Mouse (Mus musculus): Measurements from ENCODE around the gene Cyld. TPM values are rescaled to one million over a fixed set of nuclear protein-coding genes. Genes with fewer than 3 reads are reported as not detected.
A peak's percentile ranks its signal among the peaks of the same experiment; 100 is the strongest.
"Not testable (repeated sequence)": the region's sequence is repeated elsewhere in the genome, so short reads cannot be mapped to it uniquely, and the experiment has no call there.

Cyld gene
- 10 to 100 TPM; 13.4 to 13.7 TPM for total RNA-seq (2021)
- long read RNA-seq, experiment 1, full-length matches to known transcripts, result 1 of 5 reads
- long read RNA-seq, experiment 1, partial matches to known transcripts, result 2 of 5 reads
- long read RNA-seq, experiment 1, other reads (novel, unspliced or antisense), result 2 of 5 reads
- long read RNA-seq, experiment 2, full-length matches to known transcripts, result 3 of 10 reads
- long read RNA-seq, experiment 2, partial matches to known transcripts, result 1 of 10 reads
- long read RNA-seq, experiment 2, other reads (novel, unspliced or antisense), result 6 of 10 reads

DNA sequence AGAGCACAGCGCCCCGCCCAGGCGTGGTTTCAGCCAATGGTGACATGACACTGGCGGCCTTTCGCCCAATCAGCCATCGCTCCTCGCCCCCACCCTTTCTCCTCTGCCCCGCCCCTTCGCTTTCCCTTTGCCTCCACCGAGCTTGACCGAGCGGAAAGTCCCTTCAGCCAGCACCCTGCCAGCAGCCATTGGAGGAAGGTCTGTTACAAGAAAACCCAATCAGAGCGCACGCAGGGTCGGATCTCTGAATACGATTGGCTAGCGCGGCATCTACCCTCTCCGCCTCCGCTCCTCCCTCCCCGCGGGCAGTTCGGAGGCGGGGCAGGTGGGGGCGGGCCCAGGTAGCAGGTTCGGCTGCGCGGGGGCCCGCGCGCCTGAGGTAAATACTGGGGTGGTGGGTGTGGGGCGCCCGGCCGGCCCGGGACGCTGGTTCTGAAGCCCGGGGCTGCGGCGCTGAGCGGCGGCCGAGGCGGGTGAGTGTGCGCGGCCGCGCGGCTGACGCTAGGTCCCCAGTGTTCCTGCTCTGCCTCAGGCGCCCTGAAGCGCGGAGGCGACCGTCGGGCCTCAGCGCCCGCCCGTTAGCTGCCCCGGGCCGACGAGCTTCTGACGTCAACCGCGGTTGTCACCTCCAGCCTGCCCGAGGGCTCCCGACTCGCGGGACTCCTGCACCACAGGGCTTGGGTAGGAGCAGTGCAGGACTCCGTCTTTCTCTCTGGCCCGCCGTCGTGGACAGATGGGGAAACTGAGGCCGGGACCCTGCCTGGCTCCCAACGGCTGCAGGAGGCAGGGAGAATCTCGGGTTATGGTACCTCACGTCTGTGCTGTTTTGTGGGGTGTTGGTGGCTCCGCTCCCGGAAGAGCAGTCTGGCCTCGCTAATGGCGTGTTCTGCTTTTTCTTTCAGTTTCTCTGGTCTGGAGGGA lies at the start of gene Cyld:
Gene Cyld, plus strand, starts transcription at position 308 of the 921 bp plus-strand sequence.
- DNase-seq, result peak; percentile 99

DNA sequence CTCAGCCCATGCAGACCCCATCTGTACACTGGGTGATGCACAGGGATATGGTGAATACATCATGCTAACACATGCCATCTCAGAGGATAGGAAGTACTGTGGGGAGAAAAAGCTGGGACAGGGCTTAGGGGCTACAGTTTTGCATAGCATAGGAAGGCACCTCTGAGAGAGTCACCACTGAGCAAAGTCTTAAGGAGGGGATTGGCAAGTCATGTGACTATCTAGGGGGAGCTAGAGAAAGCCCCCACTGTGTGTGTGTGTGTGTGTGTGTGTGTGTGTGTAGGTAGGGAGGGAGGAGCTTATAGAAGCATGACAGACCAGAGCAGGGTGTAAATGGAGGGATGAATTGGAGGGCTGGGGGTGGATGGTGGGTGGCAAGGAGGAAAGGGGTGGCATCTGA lies 48.5 kb upstream of the Cyld start:
- DNase-seq, result no peak

DNA sequence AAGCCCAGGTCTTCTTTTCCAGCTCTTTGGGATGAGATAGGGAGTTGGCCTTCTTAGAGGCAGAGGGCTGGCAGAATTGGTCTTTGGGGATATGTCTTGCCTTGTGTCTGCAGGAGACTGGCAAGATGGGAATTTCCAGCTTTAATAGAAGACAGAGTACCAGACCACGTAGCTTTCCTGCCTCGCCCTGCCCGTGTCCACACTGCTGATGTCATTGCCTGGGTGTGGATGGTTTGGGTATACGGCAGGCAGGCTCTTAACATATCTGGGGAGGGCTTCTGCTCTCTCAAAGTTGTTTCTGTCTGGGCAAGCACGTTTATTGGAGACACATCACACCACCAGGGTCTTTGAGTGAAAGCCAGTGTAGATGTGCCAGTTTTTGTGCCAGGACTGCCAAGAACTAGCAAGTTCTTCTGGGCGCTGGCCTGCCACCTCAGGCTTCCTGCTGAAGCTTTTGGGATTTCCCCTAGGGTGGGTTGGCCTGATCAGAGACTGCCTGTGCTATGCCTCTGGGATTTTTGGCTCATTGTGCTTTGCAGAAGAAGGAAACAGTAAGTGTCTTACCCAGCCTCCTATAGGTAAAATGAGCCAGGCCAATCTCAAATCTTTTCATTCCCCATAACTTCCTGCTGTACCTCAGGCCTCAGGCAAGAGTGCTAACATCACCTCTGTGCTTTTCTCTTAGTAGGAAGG lies 46.7 kb upstream of the Cyld start:
- DNase-seq, result no peak

DNA sequence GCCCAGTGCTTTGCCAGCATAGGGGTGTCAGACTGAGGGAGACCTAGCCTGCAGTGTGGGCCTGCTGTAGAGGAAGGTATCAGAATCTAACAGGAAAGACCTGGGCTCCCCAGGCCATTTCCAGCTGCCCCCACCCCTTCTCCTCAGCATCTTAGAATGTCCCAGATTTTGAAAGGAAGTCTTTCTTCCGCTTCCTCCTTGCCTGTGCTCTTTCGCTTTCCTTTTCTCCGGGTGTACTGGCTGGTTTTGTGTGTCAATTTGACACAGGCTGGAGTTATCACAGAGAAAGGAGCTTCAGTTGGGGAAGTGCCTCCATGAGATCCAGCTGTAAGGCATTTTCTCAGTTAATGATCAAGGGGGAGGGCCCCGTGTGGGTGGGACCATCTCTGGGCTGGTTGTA lies 45.7 kb upstream of the Cyld start:
- DNase-seq, result not testable (repeated sequence)

DNA sequence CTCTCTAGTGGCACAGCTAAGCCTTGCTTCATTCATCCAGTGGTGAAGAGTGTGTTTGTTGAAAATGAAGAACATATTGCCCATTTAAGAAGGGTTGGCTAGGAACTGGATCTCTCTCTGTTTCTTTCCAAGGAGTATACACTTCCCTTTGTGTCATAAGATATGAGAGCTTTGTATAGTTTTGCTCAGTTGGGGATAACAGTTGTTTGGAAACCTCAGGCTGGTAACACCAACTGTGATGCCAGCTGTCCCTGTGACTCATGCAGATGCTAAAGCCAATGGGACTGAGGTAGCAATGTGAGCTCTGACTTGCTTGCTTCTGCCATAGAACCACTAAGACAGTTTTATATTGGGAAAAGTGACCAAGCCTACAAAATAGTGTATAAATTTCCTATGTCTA lies 41.5 kb upstream of the Cyld start:
- no peak for DNase-seq

DNA sequence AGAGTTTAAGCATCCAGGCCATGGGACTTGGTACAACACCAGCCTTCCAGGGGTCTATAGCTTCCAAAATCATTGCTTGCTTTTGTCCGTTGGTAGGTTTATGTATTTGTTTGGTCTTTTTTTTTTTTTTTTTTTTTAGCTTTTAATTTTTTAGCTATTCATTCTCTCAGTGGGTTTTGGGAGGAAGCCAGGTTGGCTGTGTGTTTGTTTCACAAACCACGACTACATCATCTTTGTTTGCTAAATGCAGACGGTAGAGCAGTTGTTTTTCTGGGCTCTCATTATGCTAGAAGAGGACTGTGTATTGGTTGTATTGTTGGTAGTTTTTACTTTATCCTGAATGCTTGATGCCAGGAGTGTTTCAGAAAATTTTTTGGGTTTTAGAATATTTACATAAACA lies 37.0 kb upstream of the Cyld start:
- DNase-seq, result no peak

DNA sequence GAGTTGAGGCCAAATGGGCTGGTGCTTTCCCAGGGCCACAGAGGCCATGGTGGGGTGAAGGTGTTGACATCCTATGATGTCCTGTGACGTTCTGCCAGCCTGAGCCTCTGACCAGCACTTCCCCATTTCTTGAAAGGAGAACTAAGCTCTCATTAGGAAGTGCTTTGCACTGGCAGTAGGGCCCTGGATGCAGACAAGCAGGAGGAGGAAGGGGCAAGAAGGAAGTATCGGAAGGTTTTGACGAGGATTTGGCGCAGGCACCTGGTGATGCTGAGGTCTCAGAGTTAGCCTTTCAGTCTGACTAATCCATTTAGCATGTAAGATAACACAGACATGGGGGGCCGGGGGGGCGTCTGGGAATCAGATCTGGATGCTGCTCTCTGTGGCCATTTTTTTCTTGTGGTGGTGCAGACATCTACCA lies 34.4 kb upstream of the Cyld start:
- DNase-seq, result no peak

DNA sequence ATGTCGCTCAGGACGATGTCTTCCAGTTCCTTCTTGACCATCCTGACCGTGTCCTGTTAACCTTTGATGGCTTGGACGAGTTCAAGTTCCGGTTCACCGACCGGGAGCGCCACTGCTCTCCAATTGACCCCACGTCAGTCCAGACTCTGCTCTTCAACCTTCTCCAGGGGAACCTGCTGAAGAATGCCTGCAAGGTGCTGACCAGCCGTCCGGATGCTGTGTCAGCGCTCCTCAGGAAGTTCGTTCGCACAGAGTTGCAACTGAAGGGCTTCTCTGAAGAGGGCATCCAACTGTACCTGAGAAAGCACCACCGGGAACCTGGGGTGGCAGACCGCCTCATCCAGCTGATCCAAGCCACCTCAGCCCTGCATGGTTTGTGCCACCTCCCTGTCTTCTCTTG lies 32.7 kb upstream of the Cyld start:
- no peak for DNase-seq

DNA sequence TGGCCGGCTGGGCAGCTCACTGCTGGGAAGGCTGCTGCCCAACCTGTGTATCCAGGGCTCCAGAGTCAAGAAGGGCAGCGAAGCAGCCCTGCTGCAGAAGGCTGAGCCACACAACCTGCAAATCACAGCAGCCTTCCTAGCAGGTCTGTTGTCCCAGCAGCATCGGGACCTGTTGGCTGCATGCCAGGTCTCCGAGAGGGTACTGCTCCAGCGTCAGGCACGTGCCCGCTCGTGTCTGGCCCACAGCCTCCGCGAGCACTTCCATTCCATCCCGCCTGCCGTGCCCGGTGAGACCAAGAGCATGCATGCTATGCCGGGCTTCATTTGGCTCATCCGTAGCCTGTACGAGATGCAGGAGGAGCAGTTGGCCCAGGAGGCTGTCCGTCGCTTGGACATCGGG lies 31.9 kb upstream of the Cyld start:
- no peak for DNase-seq

DNA sequence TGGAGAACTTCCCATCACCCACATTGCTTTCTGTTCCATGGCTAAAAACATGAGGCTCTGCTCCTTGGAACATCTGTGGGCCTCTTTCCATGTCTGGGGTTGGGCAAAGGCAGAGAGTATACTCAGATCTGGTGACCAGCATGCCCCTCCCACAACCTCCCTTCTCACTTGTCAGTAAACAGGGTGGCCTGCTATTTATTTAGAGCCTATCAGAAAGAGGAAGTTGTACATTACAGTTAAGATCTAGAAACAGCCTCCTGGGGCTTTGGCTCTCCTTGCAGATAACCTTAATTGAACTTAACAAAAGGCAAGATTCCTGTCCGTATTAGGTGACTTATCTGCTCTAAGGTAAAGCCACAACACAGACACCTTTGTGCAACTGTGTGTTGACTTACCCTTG lies 30.4 kb upstream of the Cyld start:
- no peak for DNase-seq

DNA sequence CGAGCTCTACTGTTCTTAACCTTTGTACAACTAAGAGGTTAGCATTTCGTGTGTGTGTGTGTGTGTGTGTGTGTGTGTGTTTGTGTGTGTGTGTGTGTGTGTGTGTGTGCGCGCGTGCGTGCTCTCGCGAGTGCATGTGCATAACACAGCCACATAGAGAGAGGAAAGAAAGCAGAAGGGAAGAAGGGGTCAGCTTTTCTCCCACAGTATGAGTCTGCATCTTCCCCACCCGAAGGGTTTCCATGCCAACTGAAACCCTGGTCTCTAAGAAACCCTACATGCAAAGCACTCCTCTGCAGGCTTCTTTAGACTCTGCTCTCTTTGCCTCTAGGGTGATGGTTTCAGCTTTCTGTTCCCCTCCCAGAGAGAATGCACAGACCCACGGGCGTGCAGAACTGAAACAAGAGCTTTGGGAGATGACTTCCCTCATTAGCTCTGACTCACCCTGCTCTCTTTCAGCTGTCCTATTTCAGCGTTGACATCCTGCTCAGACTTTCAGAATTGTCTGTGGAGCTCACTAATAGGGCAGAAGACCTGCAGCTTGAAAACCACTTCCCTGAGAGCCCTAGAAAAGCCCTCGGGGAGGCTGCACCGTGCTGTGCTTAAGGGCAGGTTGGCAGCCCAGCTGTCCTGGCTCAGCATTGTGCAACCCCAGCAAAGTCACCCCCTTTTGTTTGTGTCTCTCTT lies 28.3 kb upstream of the Cyld start:
- peak; percentile 22 for DNase-seq

DNA sequence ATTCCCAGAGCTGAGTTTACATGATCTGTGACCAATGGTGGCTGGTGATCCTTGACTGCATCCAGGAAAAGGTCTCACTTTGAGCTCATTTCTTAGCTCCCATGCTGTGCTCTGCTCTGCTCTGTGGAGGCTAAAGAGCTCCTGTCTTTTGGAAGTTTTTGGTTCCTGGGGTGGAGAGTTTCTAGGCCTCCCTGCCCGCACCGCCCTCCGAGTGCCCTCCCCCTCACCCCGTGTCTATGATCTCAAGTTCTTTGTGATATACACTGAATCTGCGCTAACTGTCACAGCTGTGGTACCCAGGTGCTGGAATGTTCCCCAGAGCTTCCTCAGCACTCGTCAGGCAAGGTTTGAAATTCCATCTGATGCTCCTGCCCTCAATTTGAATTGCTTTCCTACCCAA lies 26.0 kb upstream of the Cyld start:
- DNase-seq, result no peak

DNA sequence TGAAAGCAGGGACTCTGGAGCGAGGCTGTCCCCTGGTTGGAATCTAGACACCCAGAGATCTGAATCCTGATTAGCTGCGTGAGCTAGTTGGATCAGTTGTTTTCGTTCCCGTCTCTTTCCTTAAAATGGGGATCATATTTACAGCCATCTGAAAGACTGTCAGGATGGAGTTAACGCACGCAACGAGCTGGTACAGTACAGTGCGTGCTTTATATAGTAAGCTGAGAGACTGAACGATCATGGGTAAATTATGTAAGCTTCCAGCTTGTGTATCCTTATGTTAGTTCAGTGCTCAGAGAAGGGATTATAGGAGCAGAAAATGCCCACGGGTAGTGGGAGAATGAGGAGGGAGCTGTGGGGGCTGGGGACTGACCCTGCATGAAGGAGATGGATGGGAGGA lies 25.3 kb upstream of the Cyld start:
- no peak for DNase-seq

DNA sequence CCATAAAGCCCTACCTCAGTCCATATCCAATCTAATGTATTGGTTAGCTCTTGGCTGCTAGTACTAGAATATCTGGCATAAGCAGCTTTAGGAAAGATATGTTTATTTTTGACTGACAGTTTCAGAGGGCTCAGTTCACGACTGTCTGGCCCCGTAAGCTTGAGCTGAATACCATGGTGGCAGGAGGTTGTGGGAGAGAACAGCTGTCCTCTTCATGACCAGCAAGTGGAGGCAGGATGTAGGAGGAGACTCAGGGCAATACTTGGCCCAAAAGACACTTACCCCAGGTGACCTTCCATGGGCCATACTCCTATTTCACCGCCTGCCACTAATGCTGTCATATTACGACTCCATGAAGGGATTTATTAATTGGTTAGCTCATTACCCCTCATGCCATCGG lies 23.0 kb upstream of the Cyld start:
- DNase-seq, result no peak

DNA sequence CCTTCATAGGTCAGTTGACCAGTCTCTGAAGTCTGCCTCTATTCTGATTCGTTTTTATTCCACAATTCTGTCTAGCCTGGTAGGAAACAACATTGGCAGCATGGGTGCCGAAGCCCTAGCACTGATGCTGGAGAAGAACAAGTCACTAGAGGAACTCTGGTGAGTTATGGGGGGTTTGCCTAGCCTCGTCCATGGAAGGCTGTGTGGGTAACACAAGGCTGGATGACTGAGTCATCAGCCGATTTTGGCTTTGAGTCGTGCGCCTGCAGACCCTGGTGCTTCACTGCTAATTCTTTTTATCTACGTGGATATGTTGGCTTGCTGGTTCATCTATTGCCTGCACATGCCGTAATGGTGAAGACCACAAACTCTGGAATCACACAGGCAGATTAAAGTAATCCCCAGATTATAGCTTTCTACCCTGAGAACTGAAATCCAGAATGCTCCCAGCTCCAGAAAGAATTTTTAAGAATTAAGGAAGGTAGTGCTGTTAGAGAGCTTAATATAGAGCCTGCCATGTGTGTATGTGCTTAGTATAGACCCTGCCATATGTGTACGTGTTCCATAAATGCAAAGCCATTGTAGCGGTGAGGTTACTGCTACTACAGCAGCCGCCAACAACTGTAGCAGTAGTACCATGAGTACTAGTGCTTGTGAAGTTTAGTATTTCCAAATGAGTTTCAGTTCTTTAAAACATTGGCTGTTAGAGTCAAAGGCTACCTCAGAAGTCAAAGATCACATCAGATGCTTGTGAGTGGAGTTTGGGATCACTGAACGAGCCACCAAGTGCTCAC lies 21.3 kb upstream of the Cyld start:
- no peak for DNase-seq

DNA sequence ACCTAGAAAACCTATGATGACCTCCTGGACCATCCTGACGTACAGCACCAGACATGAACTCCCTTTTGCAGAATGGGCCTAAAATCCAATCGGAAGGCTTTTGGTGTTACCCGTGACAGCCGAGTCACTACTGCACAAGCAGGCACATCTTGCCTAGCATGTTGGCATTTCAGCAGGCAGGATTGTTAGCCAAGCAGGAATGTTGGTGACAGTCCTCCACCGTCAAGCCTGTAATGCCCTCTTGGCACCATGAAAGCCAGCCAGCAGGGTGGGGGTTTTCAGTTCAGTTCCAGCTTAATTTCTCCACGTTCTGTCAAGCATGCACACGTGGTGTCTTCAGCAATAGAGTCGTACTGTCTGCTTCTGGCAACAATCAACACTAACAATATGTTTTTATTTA lies 19.8 kb upstream of the Cyld start:
- DNase-seq, result no peak

DNA sequence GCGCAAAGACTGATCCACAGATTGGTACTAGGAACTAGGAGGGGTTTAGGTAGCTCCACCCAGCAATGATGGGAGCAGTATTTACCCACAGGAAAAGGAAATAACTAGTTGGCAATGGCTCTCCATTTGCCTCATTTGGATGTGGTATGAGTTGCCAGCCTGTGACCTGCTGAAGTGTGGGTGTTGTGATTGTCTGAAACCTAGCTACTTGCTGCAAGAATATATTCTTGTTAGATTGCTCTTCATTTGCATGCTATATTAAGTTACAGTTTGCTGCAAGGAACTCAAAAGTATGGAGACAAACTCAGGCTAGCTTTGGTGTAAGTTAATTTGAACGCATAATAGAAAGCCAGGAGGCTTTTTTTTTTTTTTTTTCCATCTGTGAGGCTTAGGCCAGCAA lies 16.3 kb upstream of the Cyld start:
- no peak for DNase-seq

DNA sequence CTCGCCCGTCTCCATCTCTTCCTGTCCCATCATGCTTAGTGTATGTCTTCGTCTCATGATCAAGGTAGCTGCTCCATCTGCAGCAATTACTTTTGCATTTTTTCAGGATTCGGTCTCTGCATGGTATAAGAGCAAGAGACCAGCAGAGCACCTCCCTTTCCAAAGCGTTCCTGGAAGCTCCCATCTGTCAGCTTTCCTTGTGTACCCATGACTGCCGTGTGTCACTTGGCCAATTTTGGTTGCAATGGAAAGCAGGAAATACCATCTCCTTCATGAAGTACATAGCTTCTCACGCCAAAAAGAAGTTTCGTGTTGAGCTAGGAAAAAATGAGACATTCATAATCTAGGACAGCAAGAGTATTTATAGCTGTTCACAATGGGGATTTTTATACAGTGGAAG lies 15.8 kb upstream of the Cyld start:
- no peak for DNase-seq

DNA sequence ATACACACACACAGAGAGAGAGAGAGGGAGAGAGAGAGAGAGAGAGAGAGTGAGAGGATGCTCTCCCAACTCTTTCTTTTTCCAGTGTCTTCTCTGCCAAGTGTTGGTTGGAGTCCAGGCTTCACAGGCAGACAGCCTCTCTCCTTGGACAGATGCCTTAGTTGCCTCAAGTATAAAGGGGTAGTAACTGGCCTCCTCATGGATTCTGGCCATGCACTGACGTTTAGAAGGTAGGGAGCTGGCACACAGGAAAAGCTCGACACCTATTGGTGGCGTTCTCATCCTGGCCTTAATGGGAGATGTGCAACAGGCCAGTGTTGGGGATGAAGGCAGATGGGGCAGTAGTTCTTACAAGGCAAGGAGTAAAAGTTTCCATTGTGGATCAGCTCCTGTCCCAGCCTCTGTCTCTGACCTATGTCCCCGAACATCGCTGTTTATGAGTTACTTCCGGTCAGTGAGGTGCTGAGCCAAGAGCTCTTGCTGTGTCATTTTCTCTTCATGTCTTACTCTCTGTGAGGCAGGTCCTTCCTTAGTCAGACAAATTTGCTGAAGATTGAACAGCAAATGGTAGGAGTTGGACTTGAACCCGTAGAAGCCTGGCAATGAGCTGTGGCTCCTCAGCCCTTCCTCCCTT lies 13.1 kb upstream of the Cyld start:
- peak; percentile 25 for DNase-seq

DNA sequence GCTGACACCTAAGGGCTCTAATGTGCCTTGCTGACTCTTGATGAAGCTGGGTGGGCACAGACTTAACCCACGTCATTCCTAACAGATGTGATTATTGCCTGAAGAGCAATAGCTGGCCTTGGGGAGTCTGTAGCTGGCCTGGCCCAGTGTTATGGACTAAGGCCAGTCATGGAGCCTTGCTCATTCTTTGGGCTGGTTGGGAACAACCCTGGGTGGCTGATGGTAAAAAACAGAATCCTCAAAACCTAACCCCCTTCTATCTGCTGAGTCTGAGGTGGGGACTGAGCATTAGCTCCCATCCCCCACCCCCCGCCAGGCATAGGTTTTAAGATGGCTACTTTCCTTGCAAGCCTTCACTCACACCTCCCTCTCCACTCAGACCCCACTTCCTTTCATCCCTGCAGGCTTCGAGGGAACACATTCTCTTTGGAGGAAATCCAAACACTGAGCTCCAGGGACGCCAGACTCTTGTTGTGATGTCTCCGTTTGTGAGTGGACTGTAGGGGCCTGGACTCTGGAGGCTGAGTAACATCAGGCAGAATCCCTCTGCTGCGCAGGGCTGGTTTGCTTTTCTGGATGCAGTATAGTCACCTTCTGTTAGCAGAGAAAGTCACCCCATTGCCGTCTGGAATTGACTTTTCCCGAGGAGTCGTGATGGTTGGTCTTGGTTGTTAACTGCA lies 10.5 kb upstream of the Cyld start:
- no peak for DNase-seq

DNA sequence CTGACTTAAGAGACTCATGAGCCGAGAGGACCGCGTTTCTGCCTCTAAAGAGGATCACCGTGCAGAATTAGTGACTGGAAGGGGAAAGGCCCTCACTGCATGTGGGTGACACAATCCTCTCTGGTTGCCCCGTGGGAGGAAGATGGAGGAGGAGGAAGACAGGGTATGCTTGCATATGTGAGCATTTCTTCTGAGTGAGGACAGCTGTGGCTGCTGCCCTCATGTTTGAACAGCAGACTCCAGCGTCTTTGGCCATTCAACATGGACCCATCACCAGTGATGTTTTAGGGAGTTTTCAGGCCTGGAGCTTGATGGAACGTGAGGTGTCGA lies 10.0 kb upstream of the Cyld start:
- no peak for DNase-seq
